Mouse (Mus musculus): ENCODE measurements around the gene Mfng. TPM values are rescaled to one million over a fixed set of nuclear protein-coding genes. Genes with fewer than 3 reads are reported as not detected.

The Mfng gene
- polyA plus RNA-seq, 1 experiment = 97.5 TPM

DNA sequence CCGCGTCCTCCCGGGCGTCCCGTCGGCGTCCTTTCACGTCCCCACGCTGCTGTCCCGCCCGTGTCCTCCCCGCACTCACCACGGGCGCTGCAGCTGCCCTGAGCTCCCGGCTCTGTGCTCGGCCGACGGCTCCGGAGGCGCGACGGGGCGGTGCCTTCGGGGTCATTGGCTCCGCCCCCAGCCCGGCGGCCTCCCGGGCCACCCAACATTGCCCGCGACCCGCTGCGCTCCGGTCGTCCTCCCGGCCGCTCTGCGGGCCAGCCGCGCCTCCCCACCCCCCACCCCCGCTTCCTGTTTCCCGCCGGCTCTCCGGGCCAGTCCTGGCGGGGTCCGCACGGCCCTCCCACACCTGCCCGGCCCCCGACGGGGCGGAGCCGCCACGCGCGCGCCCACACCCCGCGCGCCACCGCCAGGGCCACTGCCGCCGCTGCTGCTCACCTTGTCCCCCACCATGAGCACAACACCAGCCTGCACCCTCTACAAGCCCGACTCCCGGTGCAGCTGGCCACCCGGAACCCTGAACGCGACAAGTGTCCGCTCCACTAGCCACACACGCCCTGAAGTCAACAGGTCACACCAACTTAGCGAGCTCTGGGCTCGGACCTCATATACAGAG lies 29.6 kb upstream of the Mfng start, which contains the start of gene Card10:
TSS of gene Card10 (minus strand) at position 267 of the 616 bp plus-strand sequence.
- 5% methylated on average over 66 of the region's 70 CpGs for WGBS
- H3K36me3 ChIP-seq (ENCODE audit: control insufficient read depth, insufficient read depth, low read length) = no peaks in the 10 kb centered on the region
- H3K27ac ChIP-seq (ENCODE audit: control insufficient read depth, insufficient read depth, low read length) = no peak within 1 kb of the TSS
- peak within 1 kb of the TSS; percentile 59 for H3K4me3 ChIP-seq (ENCODE audit: control insufficient read depth, insufficient read depth, low read length)
- peaks cover 26% of the 10 kb centered on the region for H3K4me1 ChIP-seq (replicated peaks; ENCODE audit: control insufficient read depth, insufficient read depth, low read length)
- TF ChIP-seq CTCF (IDR thresholded peaks at IDR 0.05; ENCODE audit: borderline replicate concordance, control insufficient read depth, extremely low read depth, insufficient read depth, low read length, poor library complexity) (no peak), POLR2A (IDR thresholded peaks at IDR 0.05; ENCODE audit: control insufficient read depth, extremely low read depth, insufficient read depth, low read length, poor library complexity) (no peak)
- peak; percentile 36 for DNase-seq
- H3K27me3 ChIP-seq (ENCODE audit: control insufficient read depth, insufficient read depth, low read length) = peaks cover 2% of the 10 kb centered on the region; the same call in 1 of the 2 replicates

DNA sequence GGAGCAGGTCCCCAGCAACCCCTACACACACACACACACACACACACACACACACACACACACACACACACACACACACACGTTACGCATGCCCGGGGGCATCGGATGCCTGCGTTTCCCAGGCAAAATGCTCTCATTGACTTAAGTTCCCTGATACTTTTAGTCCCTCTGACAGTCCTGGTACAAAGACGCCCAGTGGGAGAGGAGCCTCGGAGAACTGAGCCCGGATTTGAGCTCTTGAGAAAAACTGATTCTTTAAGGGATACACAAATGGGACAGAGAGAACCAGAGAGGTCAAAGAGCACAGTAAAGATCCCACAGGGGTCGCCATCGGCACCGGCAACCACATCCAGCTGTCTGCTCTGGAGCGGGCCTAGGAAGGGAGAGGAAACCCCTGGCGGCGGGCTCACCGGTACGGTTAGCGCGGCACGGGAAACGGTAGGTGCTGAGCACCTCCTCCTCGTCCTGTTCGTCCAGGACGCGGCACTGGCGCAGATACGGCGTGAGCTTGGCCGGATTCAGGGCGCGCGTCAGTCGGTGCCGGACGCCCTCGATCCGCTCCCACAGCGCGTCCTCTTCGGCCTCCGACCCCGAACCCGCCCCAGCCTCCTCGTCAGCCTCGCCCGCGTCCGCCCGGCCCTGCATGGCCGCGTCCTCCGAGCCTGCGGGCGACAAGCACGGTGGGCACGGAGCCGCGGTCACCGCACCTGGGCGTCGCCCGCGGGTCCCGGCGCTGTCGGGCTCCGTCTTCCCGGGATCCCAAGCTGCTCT lies 28.9 kb upstream of the Mfng start:
- Histone ChIP-seq H3K27me3 (ENCODE audit: control insufficient read depth, insufficient read depth, low read length) (peaks cover 2% of the 10 kb centered on the region; the same call in 1 of the 2 replicates), H3K4me3 (ENCODE audit: control insufficient read depth, insufficient read depth, low read length) (peak overlapping the region; percentile 59), H3K4me1 (replicated peaks; ENCODE audit: control insufficient read depth, insufficient read depth, low read length) (peaks cover 29% of the 10 kb centered on the region), H3K27ac (ENCODE audit: control insufficient read depth, insufficient read depth, low read length) (no peak overlapping the region), H3K36me3 (ENCODE audit: control insufficient read depth, insufficient read depth, low read length) (no peaks in the 10 kb centered on the region)
- TF ChIP-seq POLR2A (IDR thresholded peaks at IDR 0.05; ENCODE audit: control insufficient read depth, extremely low read depth, insufficient read depth, low read length, poor library complexity) (no peak), CTCF (IDR thresholded peaks at IDR 0.05; ENCODE audit: borderline replicate concordance, control insufficient read depth, extremely low read depth, insufficient read depth, low read length, poor library complexity) (no peak)
- WGBS = 6% methylated on average over 67 of the region's 67 CpGs
- peak; percentile 42 for DNase-seq

DNA sequence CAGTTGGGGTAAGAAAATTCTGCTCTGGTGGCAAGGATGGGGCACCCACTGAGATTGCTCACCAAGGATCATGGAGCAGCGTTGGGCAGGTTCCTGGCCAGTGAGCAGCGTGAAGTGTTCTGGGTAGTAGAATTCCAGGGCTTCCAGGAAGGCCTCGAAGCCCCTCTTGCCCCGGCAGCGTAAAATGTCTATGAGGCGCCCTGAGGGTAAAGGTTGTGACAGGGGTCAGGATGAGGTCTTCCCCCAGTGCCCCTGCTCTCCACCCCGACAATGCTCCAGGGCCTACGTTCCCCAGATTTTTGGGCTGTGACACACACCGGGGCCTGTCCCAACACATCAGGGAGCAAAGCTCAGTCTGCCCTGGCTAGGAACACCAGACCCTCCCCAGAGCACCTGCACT lies 28.3 kb upstream of the Mfng start:
- no peak for TF ChIP-seq POLR2A (IDR thresholded peaks at IDR 0.05; ENCODE audit: control insufficient read depth, extremely low read depth, insufficient read depth, low read length, poor library complexity)
- no peak for TF ChIP-seq CTCF (IDR thresholded peaks at IDR 0.05; ENCODE audit: borderline replicate concordance, control insufficient read depth, extremely low read depth, insufficient read depth, low read length, poor library complexity)
- Histone ChIP-seq H3K27ac (ENCODE audit: control insufficient read depth, insufficient read depth, low read length) (no peak overlapping the region), H3K27me3 (ENCODE audit: control insufficient read depth, insufficient read depth, low read length) (peaks cover 2% of the 10 kb centered on the region; the same call in 1 of the 2 replicates), H3K4me3 (ENCODE audit: control insufficient read depth, insufficient read depth, low read length) (no peak overlapping the region), H3K36me3 (ENCODE audit: control insufficient read depth, insufficient read depth, low read length) (no peaks in the 10 kb centered on the region), H3K4me1 (replicated peaks; ENCODE audit: control insufficient read depth, insufficient read depth, low read length) (peaks cover 32% of the 10 kb centered on the region)
- 95% methylated on average over 9 of the region's 9 CpGs for WGBS
- DNase-seq = no peak

DNA sequence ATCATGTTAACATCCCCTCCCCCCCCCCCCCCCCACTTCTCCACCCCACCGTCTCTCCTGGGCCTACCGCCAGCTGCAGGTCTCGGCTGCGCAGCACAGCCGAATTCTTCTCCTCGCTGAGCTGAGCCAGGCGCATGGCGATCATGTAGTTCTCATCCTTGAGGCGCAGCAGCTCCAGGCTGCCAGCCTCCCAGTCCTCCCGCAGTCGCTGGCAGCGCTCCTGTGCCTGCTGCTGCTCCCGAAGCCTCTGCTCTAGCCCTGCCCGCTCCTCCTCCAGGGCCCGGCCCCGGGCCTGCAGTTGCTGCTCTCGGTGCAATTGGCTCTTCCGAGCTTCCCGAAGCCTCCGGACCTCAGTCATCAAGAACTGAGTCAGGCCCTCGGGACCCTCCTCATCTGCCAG lies 25.8 kb upstream of the Mfng start:
- peaks cover 41% of the 10 kb centered on the region for H3K4me1 ChIP-seq (replicated peaks; ENCODE audit: control insufficient read depth, insufficient read depth, low read length)
- H3K27ac ChIP-seq (ENCODE audit: control insufficient read depth, insufficient read depth, low read length) = no peak overlapping the region
- no peak overlapping the region for H3K4me3 ChIP-seq (ENCODE audit: control insufficient read depth, insufficient read depth, low read length)
- TF ChIP-seq CTCF (IDR thresholded peaks at IDR 0.05; ENCODE audit: borderline replicate concordance, control insufficient read depth, extremely low read depth, insufficient read depth, low read length, poor library complexity) (no peak), POLR2A (IDR thresholded peaks at IDR 0.05; ENCODE audit: control insufficient read depth, extremely low read depth, insufficient read depth, low read length, poor library complexity) (no peak)
- peaks cover 2% of the 10 kb centered on the region; the same call in 1 of the 2 replicates for H3K27me3 ChIP-seq (ENCODE audit: control insufficient read depth, insufficient read depth, low read length)
- no peak for DNase-seq
- H3K36me3 ChIP-seq (ENCODE audit: control insufficient read depth, insufficient read depth, low read length) = no peaks in the 10 kb centered on the region
- WGBS = 95% methylated on average over 21 of the region's 21 CpGs

DNA sequence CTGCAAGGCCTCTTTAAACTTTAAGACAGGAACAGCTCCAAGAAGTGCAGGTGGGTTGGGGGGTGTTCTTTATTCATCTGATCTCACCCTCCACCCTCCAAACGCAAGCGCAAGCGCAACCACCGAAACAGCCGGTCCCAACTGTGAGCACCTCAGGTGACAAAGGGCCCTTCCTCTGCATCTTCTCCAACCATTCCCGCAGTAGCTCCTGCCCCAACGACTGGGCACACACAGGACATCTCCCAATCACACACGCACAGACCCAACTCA lies 23.7 kb upstream of the Mfng start:
- Histone ChIP-seq H3K36me3 (ENCODE audit: control insufficient read depth, insufficient read depth, low read length) (no peaks in the 10 kb centered on the region), H3K4me1 (replicated peaks; ENCODE audit: control insufficient read depth, insufficient read depth, low read length) (peaks cover 31% of the 10 kb centered on the region), H3K27me3 (ENCODE audit: control insufficient read depth, insufficient read depth, low read length) (no peaks in the 10 kb centered on the region; the same call in 1 of the 2 replicates), H3K27ac (ENCODE audit: control insufficient read depth, insufficient read depth, low read length) (no peak overlapping the region), H3K4me3 (ENCODE audit: control insufficient read depth, insufficient read depth, low read length) (no peak overlapping the region)
- TF ChIP-seq POLR2A (IDR thresholded peaks at IDR 0.05; ENCODE audit: control insufficient read depth, extremely low read depth, insufficient read depth, low read length, poor library complexity) (no peak), CTCF (IDR thresholded peaks at IDR 0.05; ENCODE audit: borderline replicate concordance, control insufficient read depth, extremely low read depth, insufficient read depth, low read length, poor library complexity) (no peak)
- no peak for DNase-seq
- 30% methylated on average over 8 of the region's 8 CpGs for WGBS

DNA sequence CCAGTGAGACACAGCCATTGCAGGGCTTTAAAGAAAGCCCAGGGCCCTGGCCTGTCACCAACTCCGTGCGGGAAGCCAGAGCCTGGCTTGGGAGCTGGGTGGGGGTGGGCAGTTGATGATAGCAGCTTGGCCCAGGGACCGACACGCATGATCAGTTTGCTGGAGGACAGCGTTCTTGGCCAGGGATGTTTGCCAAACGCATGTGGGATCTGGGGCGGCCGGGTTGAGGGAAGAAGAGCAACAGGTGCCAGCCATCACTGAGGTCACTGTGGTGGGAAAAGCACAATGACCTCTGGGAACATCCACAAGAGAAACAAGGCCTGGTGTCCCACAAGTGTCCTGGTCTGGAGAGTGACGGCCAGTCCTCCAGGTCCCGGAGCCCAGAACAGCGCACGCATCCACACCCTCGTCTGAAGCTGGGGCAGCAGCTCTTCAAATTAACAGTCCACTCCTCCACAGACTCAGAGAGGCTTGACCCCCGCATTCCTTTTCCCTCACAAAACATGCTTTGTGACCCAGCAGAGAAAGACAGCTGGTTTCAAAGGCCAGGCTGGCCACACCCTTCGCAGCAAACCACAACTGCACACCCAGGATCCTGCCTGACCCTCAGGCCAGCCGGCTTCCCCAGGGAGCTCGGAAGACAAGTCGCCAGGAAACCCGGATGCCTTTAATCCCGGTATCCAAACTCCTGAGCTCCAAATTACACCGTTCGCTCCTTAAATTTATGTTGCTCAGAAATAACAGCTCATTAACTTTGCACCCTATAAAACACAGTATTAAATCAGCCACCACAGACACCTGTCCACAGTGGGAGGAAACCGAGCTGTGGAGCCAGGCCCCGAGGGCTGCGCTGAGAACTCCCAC lies 23.2 kb upstream of the Mfng start:
- Histone ChIP-seq H3K27ac (ENCODE audit: control insufficient read depth, insufficient read depth, low read length) (no peak overlapping the region), H3K27me3 (ENCODE audit: control insufficient read depth, insufficient read depth, low read length) (no peaks in the 10 kb centered on the region), H3K4me1 (replicated peaks; ENCODE audit: control insufficient read depth, insufficient read depth, low read length) (peaks cover 27% of the 10 kb centered on the region), H3K36me3 (ENCODE audit: control insufficient read depth, insufficient read depth, low read length) (no peaks in the 10 kb centered on the region), H3K4me3 (ENCODE audit: control insufficient read depth, insufficient read depth, low read length) (no peak overlapping the region)
- 69% methylated on average over 25 of the region's 25 CpGs for WGBS
- no peak for DNase-seq
- no peak for TF ChIP-seq CTCF (IDR thresholded peaks at IDR 0.05; ENCODE audit: borderline replicate concordance, control insufficient read depth, extremely low read depth, insufficient read depth, low read length, poor library complexity)
- TF ChIP-seq POLR2A (IDR thresholded peaks at IDR 0.05; ENCODE audit: control insufficient read depth, extremely low read depth, insufficient read depth, low read length, poor library complexity) = no peak
